ENCODE assay signal across 8 mouse cellular contexts in genomic region chr13:19623228-19623905, GRCm38 (mm10). TPM values are rescaled to one million over a fixed set of nuclear protein-coding genes. Genes with fewer than 3 reads are reported as not detected.
DNase-seq lines count a peak whose midpoint lies in the region; ATAC-seq and TF ChIP-seq lines count a peak whose summit lies in the region.

No protein-coding gene starts in this region.

- no peak for TF ChIP-seq CTCF in testis, adult 2 months (IDR thresholded peaks at IDR 0.05; ENCODE audit: control insufficient read depth, insufficient read depth, insufficient replicate concordance, low read depth, low read length)

- intact Hi-C loops in gastrocnemius, postnatal 14 days (cut with DNase I; ENCODE audit: low total_unique reads), result no loop called here

- H3K4me3 ChIP-seq in testis, adult 2 months (ENCODE audit: control insufficient read depth, low read depth, low read length), result peak overlapping the region; percentile 1; the same call in 1 of the 2 replicates
- H3K4me3 ChIP-seq in heart, embryonic 16.5 days (ENCODE audit: low read length), result peak overlapping the region; percentile 58
- H3K4me3 ChIP-seq in liver, embryonic 16.5 days (ENCODE audit: low read depth, low read length), result peak overlapping the region; percentile 57

- no peak for TF ChIP-seq POLR2A in testis, adult 2 months (IDR thresholded peaks at IDR 0.05; ENCODE audit: control insufficient read depth, low read depth, low read length)

- H3K4me2 ChIP-seq in heart, embryonic 16.5 days (ENCODE audit: low read depth, low read length), result peak overlapping the region; percentile 85
- peak overlapping the region; percentile 83 for H3K4me2 ChIP-seq in liver, embryonic 16.5 days (ENCODE audit: low read depth, low read length)

- 18% methylated on average over 30 of the region's 30 CpGs for WGBS in heart, embryonic 16.5 days
- 25% methylated on average over 30 of the region's 30 CpGs for WGBS in liver, embryonic 16.5 days (ENCODE audit: insufficient replicate concordance)

- no peaks in the 10 kb centered on the region for H3K36me3 ChIP-seq in testis, adult 2 months (ENCODE audit: control insufficient read depth, insufficient read depth, low read length)
- no peaks in the 10 kb centered on the region for H3K36me3 ChIP-seq in heart, embryonic 16.5 days (ENCODE audit: control insufficient read depth, insufficient read depth)
- H3K36me3 ChIP-seq in liver, embryonic 16.5 days (ENCODE audit: control insufficient read depth, insufficient read depth), result no peaks in the 10 kb centered on the region

- no peaks in the 10 kb centered on the region for H3K9me3 ChIP-seq in heart, embryonic 16.5 days (replicated peaks; ENCODE audit: control insufficient read depth, low read length)
- no peaks in the 10 kb centered on the region for H3K9me3 ChIP-seq in liver, embryonic 16.5 days (replicated peaks; ENCODE audit: control insufficient read depth, low read length)

- no peak overlapping the region for H3K27ac ChIP-seq in testis, adult 2 months (ENCODE audit: control insufficient read depth, insufficient read depth, low read depth, low read length)
- H3K27ac ChIP-seq in heart, embryonic 16.5 days (ENCODE audit: low read length), result no peak overlapping the region
- no peak overlapping the region for H3K27ac ChIP-seq in liver, embryonic 16.5 days (ENCODE audit: low read length)

- no peak for ATAC-seq in heart, embryonic 16.5 days (replicated peaks; ENCODE audit: extremely low read depth, insufficient read depth, low FRiP score)
- no peak for ATAC-seq in liver, embryonic 16.5 days (ENCODE audit: low read depth)
- no peak for ATAC-seq in activated CD4-positive, CD25-positive, alpha-beta regulatory T cell, adult 4 months

- DNase-seq in gastrocnemius, postnatal 14 days, result peak; percentile 5
- DNase-seq in gastrocnemius, adult 8-10 months (ENCODE audit: low spot score in 2 of 2), result no peak
- no peak for DNase-seq in testis, postnatal 10 days (ENCODE audit: low spot score)
- DNase-seq in right cerebral cortex, postnatal 36 days (ENCODE audit: low spot score in 2 of 2), result no peak

- peak overlapping the region; percentile 60 for H3K9ac ChIP-seq in heart, embryonic 16.5 days (ENCODE audit: low read length)
- H3K9ac ChIP-seq in liver, embryonic 16.5 days (ENCODE audit: low read depth, low read length), result peak overlapping the region; percentile 42; the same call in 1 of the 2 replicates

- H3K27me3 ChIP-seq in testis, adult 2 months (ENCODE audit: control insufficient read depth, insufficient read depth, low read length), result no peaks in the 10 kb centered on the region
- H3K27me3 ChIP-seq in heart, embryonic 16.5 days (ENCODE audit: control insufficient read depth, insufficient read depth, low read length), result peaks cover 18% of the 10 kb centered on the region
- H3K27me3 ChIP-seq in liver, embryonic 16.5 days (ENCODE audit: control insufficient read depth, insufficient read depth, low read depth, low read length), result peaks cover 16% of the 10 kb centered on the region

- H3K4me1 ChIP-seq in testis, adult 2 months (ENCODE audit: control insufficient read depth, insufficient read depth, low read length), result peaks cover 10% of the 10 kb centered on the region
- H3K4me1 ChIP-seq in heart, embryonic 16.5 days (ENCODE audit: control insufficient read depth, insufficient read depth, low read length), result peaks cover 5% of the 10 kb centered on the region; the same call in 1 of the 2 replicates
- H3K4me1 ChIP-seq in liver, embryonic 16.5 days (ENCODE audit: control insufficient read depth, low read depth, low read length), result peaks cover 16% of the 10 kb centered on the region

RNA-seq across cellular contexts. Expression of gene Sfrp4, which starts 0.5 kb away (rescaled TPM):
- total RNA-seq in gastrocnemius, postnatal 14 days (2021), result 10 to 100 TPM in 1 of 2 experiments, 1 to 10 TPM in 1; 6.4 to 13.8 TPM
- 1 to 10 TPM in 3 of 4 experiments, under 1 TPM in 1; 0.63 to 2.2 (median 2.1) TPM for total RNA-seq in gastrocnemius, adult 8-10 months (2022)
- 0.60 TPM in 1 of 2 replicates, not detected in the other for polyA plus RNA-seq in testis, adult 2 months (2012; rRNA removed)
- polyA plus RNA-seq in heart, embryonic 16.5 days (2015; fragmentation: Nextera tagmentation; extraction: Ambion mirVana), result 0.41 and 0.50 TPM in 2 replicates
- polyA plus RNA-seq in liver, embryonic 16.5 days (2015; fragmentation: Nextera tagmentation; extraction: Ambion mirVana), result 0.22 and 0.40 TPM in 2 replicates
- polyA plus RNA-seq in activated CD4-positive, CD25-positive, alpha-beta regulatory T cell, adult 4 months (2017; shearing (Covaris generic)), result not detected

RNA-seq across cellular contexts. Expression of gene Epdr1, which starts 3.6 kb away (rescaled TPM):
- 10 to 100 TPM; 69.7 to 70.8 TPM for total RNA-seq in gastrocnemius, postnatal 14 days (2021)
- total RNA-seq in gastrocnemius, adult 8-10 months (2022), result 100 to 1,000 TPM in 3 of 4 experiments, 10 to 100 TPM in 1; 90.8 to 132 (median 107) TPM
- 0.41 and 0.56 TPM in 2 replicates for polyA plus RNA-seq in testis, adult 2 months (2012; rRNA removed)
- 30.4 and 33.5 TPM in 2 replicates for polyA plus RNA-seq in heart, embryonic 16.5 days (2015; fragmentation: Nextera tagmentation; extraction: Ambion mirVana)
- 9.5 and 10.4 TPM in 2 replicates for polyA plus RNA-seq in liver, embryonic 16.5 days (2015; fragmentation: Nextera tagmentation; extraction: Ambion mirVana)
- polyA plus RNA-seq in activated CD4-positive, CD25-positive, alpha-beta regulatory T cell, adult 4 months (2017; shearing (Covaris generic)), result under 1 TPM in 1 of 2 experiments, not detected in 1; 0.54 TPM

Comparison
In these comparisons a context has a peak if more than half of its experiments do, and no peak if none do; other contexts are left out.
1. H3K4me3 ChIP-seq: peak in every context shown above with its lines; median percentile 58 in heart, embryonic 16.5 days; 57 in liver, embryonic 16.5 days; 1 in testis, adult 2 months.